Mouse (Mus musculus): ENCODE measurements around the gene Mup10. TPM values are rescaled to one million over a fixed set of nuclear protein-coding genes. Genes with fewer than 3 reads are reported as not detected.
"Not testable (repeated sequence)": the region's sequence is repeated elsewhere in the genome, so short reads cannot be mapped to it uniquely, and the experiment has no call there.

The Mup10 gene
- total RNA-seq (2014; rRNA removed) = not detected in 2 replicates
- not detected in 2 replicates for polyA plus RNA-seq (2015; fragmentation: Nextera tagmentation; extraction: Ambion mirVana)

DNA sequence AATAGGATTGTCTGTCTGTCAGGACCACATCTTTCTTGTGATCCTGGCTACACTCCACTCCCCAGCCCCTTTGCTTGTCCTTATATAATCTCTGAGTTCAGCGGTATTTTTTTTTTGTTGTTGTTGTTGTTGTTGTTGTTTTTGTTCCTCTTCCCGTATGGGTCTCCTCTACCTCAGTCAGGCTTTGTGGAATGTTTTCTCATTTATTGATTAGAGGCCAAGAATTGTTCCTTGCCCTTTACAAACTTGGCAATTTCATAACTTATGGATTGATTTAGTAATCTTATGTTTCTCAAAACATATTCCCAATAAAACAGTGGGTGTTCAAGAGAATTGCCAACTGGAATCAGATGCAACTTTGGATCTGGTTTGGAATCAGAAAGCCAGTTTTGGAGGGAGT lies at the start of gene Mup10:
TSS of gene Mup10 (minus strand) at position 101 of the 400 bp plus-strand sequence.
- DNase-seq; H3K4me3 ChIP-seq (ENCODE audit: low read depth, low read length); H3K4me1 ChIP-seq (ENCODE audit: insufficient read depth); H3K9ac ChIP-seq; H3K9me3 ChIP-seq (ENCODE audit: low read length); H3K27me3 ChIP-seq (ENCODE audit: insufficient read depth, low read length); H3K27ac ChIP-seq (ENCODE audit: low read depth, low read length); H3K36me3 ChIP-seq (ENCODE audit: insufficient read depth); ATAC-seq; H3K4me2 ChIP-seq (ENCODE audit: low read depth): not testable (repeated sequence)
- WGBS = 94% methylated on average over 2 of the region's 2 CpGs

Other genes starting within 250 kb of the Mup10 start
- not detected in 2 replicates for gene Mup9, start 160.2 kb downstream of the Mup10 start, total RNA-seq (2014; rRNA removed)
- gene Mup9, start 160.2 kb downstream of the Mup10 start, polyA plus RNA-seq (2015; fragmentation: Nextera tagmentation; extraction: Ambion mirVana) = not detected in 2 replicates
- not detected in 2 replicates for gene Mup1, start 80.2 kb downstream of the Mup10 start, total RNA-seq (2014; rRNA removed)
- not detected in 2 replicates for gene Mup1, start 80.2 kb downstream of the Mup10 start, polyA plus RNA-seq (2015; fragmentation: Nextera tagmentation; extraction: Ambion mirVana)
- not detected in 2 replicates for gene Mup11, start 80.2 kb upstream of the Mup10 start, total RNA-seq (2014; rRNA removed)
- gene Mup11, start 80.2 kb upstream of the Mup10 start, polyA plus RNA-seq (2015; fragmentation: Nextera tagmentation; extraction: Ambion mirVana) = not detected in 2 replicates
- gene Mup12, start 159.1 kb upstream of the Mup10 start, total RNA-seq (2014; rRNA removed) = not detected in 2 replicates
- not detected in 2 replicates for gene Mup12, start 159.1 kb upstream of the Mup10 start, polyA plus RNA-seq (2015; fragmentation: Nextera tagmentation; extraction: Ambion mirVana)
- gene Mup22, start 239.3 kb upstream of the Mup10 start, total RNA-seq (2014; rRNA removed) = not detected in 2 replicates
- not detected in 2 replicates for gene Mup22, start 239.3 kb upstream of the Mup10 start, polyA plus RNA-seq (2015; fragmentation: Nextera tagmentation; extraction: Ambion mirVana)

All from forebrain, postnatal 0 days (tissue).